Mouse (Mus musculus): ENCODE data around the gene Defb48. TPM values are rescaled to one million over a fixed set of nuclear protein-coding genes. Genes with fewer than 3 reads are reported as not detected.

Defb48 gene
- not detected for polyA plus RNA-seq (2017; shearing (Covaris generic))

GRCm38 (mm10) chr14:62984410-62984809 lies at the start of gene Defb48:
Gene Defb48 (minus strand): TSS chr14:62984510.

GRCm38 (mm10) chr14:63011471-63011870 lies 27.2 kb upstream of the Defb48 start, which contains the start of gene Defb43:
Gene Defb43 (plus strand): TSS chr14:63011771.

GRCm38 (mm10) chr14:62997777-62998176 lies 13.5 kb upstream of the Defb48 start, which contains the start of gene Defb47:
Gene Defb47 (plus strand): TSS chr14:62998077.

Other genes with a start within 250 kb of the Defb48 start
- 75.4 TPM for gene Ints6, start 223.3 kb downstream of the Defb48 start, polyA plus RNA-seq (2017; shearing (Covaris generic))
- gene Wdfy2, start 146.8 kb downstream of the Defb48 start, polyA plus RNA-seq (2017; shearing (Covaris generic)): 18.3 TPM
- gene Defb47, start 13.6 kb upstream of the Defb48 start, polyA plus RNA-seq (2017; shearing (Covaris generic)): not detected
- gene Defb43, start 27.3 kb upstream of the Defb48 start, polyA plus RNA-seq (2017; shearing (Covaris generic)): not detected
- not detected for gene Defb42, start 62.5 kb upstream of the Defb48 start, polyA plus RNA-seq (2017; shearing (Covaris generic))
- gene Defb30, start 65.5 kb upstream of the Defb48 start, polyA plus RNA-seq (2017; shearing (Covaris generic)): not detected